Mouse (Mus musculus) frontal cortex, adult 2 months (tissue): Measurements from ENCODE around the gene Galnt17. TPM values are rescaled to one million over a fixed set of nuclear protein-coding genes. Genes with fewer than 3 reads are reported as not detected.

Experiments used
- DNase-seq, 2 experiments: peaks; one replicate each; pipeline ENCODE4 v3.0.0; 2022; ENCODE audit warnings: low spot score in 1 of 2; ENCODE audit errors: extremely low spot score in 1 of 2
- polyA plus RNA-seq: library from polyadenylated mRNA; depleted of rRNA; stranded (reverse); fragments of >200 nt; gene quantifications from 2 replicates; pipeline ENCODE4 v1.2.3, GENCODE M21; 2012

Galnt17 gene
- polyA plus RNA-seq, 1 experiment, result 12.4 TPM

DNA sequence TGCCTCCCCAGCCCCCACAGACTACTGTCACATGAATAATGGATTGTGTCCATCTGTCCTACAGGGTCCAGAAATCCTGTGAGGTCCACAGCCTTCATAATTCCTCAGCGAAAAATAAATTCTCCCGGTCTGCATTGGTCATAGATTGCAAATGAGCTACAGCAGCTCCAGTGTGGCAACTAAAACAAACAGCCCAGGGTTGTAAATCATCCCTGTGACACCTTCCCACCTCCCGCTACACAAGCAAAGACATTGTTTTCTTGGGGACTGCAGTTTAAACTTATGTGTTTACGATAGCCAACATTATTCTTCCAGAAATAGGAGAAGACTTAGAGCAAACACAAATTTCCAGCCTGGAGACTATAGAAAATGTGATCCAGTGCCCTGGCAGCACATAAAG, 150.4 kb downstream of the Galnt17 start:
- no peak for DNase-seq

DNA sequence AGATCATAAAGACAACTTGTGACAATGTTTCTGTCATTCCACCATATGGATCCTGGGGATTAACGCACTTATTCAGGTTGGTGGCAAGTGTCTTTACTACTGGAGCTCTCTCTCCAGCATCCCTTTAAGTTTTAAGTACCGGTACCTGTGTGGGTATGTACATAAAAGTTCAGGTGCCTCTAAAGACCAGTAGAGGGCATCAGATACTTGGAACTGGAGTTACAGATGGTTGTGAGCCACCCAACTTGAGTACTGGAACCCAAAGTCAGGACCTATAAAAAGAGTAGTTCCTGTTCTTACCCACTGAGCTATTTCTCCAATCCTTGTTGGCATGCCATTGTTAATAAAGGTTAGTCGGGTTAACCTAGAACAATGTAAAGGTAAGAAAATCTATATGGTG, 152.0 kb downstream of the Galnt17 start:
- DNase-seq, result no peak

DNA sequence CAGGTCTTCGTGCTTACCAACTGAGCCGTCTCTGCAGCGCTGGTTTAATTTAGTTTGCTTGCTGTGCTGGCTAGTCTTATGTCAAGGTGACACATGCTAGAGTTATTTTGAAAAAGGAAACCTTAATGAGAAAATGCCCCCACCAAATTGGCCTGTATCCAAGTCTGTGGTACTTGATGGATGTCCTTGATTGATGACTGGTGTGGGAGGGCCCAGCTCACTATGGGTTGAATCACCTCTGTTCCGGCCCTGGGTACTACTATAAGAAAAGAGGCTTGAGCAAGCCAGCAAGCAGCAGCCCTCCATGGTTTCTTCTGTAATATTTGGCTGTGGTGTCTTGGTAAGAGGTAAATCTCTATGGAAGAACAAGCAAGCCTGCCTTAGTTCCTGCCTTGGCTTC, 165.7 kb downstream of the Galnt17 start:
- DNase-seq, result no peak

DNA sequence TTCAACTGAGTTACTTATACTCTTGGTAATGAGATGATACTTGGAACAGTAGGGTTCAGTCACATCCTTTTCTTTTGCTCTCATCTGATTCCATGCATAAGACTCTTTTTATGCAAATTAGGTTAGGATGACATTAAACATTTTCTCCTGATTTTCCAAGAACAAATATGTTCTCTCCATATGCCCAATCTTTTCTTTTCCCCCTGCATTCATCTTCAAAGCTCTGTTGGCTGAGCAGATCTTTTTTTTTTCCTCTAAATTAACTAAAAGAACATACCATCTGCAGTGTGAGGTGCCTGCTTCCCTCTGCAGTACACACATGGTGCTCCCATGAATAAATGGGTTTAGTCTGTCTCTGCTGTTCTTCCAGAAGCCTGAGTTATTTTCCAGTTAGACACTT, 173.5 kb downstream of the Galnt17 start:
- peak; percentile 19 to 51 for DNase-seq

DNA sequence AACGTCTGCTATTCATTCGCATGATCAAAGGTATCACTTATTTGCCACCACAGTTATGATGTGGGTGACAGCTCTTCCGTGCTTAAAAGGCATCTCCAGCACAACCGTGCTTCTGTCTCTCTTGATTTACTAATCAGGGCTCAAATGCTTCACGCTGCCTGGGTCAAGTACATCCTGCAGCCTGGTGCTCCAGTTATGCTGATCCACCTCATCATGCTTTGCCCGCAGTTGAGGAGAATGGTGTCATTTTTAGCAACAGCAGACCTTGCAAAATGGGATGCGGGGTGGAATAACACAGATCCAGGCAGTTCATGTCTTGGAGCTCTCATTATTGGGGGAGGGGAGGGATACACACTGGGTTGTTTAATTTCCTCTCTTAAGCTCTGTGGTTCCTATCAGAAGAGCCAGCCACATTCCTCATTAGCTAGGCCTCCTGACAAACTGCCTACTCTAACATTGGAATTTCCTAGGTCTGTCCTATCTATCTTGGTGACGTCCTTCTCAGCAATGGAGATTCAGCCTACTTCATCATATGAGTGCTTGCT, 187.9 kb downstream of the Galnt17 start:
- peak in 1 of 2 experiments; percentile 19 for DNase-seq

DNA sequence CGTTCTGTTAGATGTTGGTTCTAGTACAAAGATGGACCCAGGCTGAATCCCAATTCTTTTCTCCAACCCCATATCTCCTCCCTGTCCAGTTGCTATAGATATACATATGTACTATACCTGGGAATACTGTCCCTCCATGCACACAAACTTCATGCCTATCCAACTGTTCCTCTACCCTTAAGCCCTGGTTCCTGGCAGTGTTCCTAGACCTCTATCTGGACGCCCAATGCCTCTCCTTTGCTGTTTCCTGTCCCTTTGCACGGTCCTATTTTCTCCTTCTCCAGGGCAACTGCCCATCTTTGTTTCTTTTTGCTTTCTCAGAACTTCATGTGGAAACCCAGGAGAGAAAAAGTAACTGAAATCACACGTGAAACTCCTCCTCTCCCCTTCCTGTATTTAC, 188.4 kb downstream of the Galnt17 start:
- no peak for DNase-seq

DNA sequence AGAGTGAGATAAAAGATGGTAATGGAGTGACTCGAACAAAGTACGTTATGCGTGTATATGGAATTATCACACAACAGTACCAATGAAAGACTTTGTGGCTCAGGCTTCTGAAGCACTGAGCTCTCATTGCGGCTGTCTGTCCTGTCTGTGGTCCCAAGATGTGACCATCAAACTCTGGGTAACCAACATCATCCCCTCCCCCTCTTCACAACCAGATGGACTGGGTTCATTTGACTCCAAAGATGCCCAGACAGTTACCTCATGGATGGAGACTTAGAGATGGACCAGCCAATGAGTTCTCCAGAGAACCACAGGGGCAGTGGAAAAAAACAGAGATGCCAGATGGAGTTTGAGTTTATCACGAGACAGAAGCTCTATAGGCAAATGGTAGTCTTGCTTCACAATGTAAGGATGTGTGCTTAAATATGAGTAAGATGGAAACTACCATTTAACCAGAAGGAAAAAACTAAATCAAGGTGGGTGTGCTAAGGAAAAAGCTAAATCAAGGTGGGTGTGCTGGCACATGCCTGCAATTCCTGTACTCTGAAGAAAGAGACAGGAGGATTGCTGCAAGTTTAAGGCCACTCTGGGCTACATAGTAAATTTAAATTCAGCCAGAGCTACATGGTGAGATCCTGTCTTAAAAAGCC, 190.8 kb downstream of the Galnt17 start:
- no peak for DNase-seq

DNA sequence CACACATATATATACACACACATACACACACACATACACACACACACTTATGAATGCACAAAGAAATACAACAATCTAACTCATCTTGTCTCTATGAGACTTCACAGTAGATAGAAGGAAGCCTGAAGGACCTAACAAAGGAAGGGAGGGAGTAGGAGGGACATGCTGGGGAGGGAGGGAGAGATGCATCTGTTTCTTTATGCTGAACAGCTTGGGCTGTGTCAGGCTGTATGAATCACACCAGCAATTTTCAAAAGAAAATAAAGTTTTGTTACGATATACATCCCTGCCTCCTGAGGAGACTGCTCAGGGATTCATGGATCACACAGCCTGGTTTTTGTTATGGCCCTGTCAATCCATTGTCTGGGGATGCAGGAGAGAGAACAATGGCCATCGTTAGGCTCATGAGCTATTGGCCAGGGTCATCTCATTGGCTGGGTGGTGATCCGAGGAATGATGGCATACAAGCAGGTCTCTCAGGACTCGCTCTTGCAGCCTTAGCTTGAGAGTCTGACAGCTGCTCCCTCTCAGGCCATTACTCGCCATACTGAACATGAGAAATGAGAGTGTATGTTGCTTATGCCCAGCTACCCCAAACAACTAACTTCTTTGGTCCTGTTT, 194.3 kb downstream of the Galnt17 start:
- peak; percentile 34 to 62 for DNase-seq

DNA sequence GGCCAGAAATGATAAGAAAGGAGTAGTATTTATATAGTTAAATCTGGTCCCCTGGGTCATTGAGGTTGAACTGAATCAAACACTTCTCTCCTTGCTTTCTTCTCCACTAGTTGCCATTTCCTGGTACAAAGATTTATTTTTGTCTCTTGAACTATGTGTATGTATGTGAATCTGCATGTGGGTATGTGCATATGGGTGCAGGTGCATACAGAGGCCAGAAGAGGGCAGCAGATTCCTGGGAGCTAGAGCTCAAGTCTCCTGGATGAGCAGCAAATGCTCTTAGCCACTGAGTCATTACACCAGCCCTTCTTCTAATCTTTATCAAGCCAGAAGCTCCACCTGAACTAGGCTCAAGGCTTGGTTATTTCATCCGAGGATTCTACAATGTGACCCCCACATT, 201.1 kb downstream of the Galnt17 start:
- no peak for DNase-seq

DNA sequence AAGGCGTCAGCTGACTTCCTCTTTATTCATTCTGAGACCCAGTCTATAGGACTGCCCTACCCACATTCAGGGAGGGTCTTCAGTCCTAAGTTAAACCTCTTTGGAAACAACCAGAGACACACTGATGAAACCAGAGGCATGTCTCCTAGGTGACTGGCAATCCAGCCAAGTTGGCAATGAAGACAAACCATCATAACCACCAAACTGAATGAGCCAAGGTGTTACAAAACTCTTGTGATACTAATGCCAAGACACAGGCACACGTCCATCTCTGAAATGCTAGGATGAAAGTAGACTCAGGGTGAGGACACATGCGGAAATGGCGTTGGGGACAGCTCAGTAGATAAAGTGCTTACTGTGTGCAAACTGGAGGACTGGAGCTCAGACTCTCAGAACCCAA, 211.5 kb downstream of the Galnt17 start:
- no peak for DNase-seq

DNA sequence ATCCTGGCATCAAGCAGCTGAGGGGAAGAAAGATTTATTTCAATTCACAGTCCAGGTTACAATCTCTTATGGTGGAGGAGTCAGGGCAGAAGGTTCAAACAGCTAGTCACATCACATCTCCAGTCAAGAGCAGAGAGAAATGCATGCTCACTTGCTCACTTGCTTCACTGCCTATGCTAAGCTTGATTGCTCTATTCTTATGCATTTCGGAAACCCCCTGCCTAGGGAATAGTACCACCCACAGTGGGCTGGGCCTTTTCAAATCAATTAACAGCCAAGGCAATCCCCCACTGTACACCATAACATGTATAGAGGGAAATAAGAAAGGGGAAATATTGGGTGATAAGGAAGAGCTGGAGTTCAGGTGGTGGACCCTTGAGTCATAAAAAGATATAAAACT, 212.7 kb downstream of the Galnt17 start:
- DNase-seq, result no peak

DNA sequence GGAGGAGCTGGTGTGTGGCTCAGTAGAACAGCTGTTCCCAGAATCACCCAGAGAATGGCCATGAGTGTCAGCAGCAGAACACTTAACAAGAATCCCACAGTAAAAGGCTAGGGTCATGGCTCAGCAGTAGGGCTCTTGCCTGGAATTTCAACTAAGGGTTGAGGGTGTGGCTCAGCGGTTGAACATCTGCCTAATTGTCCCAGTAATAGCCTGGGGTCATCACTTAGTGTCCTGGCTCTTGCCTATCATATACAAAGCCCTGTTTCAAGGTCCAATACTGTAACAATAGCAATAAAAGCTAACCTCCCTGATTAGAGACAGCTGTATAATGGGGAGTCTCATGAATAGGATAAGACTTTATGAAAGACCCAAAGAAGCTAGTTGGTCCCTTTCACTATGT, 213.5 kb downstream of the Galnt17 start:
- DNase-seq, result no peak

DNA sequence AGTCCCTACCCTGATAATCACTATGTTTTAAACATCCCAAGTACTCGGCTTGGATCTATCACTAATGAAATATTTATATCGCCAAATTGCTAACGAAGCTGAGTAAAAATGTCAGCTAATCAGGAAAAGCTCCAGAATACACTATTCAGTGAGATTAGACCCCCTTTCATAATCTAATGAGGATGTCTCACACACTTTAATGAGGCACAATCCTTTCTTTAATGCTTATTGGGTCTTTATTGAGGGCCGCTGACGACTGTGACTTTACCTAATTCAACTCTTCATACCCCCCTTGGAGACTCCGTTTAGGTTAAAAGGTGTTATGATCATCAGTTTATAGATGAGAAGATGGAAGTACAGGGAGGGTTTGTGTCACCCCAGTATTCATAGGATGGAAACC, 214.2 kb downstream of the Galnt17 start:
- DNase-seq, result no peak

DNA sequence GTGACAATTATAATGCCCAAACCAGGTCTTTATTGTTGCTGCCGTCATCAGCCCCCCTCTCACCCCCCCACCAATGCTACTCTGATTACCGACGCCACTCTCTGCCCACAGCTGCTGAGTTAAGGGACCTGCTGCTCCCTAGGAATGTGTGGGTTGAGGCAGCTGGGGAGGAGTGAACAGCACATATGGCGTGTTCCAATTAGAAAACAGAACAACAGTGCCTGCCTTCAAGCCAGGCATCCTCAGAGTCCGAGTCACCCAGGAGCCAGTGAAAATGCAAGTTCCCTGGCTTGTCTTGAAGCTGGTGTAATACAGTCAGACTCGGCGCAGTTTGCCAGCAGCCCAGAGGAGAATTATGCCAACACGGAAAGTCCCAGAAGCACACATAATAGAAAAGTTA, 218.4 kb downstream of the Galnt17 start:
- peak; percentile 38 to 65 for DNase-seq

DNA sequence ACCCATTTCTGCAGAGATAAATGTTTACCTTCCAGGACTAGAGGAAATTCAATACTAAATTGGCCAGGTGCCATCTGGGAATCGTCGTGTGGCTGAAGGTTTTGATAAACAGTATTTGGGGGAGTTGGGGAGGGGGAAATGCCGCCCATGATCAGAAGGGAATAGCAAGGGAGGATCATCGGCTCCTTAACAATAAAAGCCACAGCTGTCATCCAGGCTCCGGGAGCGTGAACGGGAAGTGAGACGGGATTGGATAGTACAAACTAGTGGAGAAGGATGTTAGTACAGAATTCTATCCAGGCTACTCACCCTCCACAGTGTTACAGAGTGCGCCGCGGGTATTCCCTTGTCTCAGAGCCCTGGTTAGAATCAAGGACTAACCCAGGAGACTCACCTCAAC, 219.4 kb downstream of the Galnt17 start:
- DNase-seq, result no peak

DNA sequence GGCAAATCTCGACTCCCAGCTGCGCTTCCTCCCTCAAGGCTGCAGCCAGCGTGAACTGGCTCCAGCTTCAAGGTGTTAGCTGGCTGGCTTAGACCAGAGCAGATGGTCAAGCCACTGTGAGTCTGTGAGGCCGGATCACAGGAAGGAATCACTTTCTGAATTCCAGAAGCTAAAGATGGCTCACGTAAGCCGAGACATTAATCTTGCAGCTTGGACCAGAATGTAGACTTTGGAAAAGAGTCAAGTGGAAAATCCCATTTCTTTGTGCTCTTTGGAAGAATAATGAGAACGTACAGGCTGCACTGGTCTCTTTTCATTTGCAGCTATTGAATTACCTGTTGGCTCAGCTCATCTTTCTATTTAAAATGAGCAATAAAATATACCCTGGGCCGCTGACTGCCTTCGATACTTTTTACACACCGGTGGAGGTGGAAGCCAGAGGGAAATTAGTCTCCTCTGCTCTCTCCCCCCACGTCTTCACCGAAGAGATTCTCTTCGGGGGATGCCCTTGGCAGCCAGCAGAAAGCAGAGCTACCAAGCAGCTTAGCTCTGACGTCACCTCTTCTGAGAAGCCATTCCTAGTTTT, 225.1 kb downstream of the Galnt17 start:
- peak; percentile 7 to 45 for DNase-seq

DNA sequence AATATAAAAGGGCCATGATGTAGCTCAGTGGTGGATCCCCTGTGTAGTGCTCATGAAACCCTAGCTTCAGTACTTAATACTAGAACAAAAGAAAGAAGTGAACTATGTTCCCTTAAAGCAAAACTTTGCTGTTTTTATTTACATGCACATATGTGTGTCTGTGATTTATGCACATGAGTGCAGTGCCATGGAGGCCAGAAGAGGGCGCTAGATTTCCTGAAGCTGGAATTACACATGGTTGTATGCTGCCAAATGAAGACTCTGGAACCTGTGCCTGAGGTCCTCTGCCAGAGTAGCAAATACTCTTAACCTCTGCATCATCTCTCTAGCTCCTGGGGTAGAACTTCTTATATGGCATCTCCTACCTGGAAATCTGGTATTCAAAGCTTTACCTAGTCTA, 230.6 kb downstream of the Galnt17 start:
- no peak for DNase-seq

DNA sequence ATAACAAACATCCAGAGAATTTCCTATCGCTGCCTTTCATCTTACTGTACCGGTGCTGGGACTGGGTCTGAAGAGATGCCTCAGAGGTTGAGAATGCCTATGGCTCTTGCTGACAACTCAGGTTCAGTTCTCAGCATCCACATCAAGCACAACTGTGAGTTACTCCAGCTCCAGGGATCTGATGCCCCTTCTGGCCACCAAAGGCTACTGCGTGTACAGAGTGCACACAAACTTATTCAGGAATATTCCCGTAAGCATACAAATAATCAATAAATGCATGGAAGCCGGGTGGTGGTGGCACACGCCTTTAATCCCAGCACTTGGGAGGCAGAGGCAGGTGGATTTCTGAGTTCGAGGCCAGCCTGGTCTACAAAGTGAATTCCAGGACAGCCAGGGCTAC, 232.5 kb downstream of the Galnt17 start:
- no peak for DNase-seq

DNA sequence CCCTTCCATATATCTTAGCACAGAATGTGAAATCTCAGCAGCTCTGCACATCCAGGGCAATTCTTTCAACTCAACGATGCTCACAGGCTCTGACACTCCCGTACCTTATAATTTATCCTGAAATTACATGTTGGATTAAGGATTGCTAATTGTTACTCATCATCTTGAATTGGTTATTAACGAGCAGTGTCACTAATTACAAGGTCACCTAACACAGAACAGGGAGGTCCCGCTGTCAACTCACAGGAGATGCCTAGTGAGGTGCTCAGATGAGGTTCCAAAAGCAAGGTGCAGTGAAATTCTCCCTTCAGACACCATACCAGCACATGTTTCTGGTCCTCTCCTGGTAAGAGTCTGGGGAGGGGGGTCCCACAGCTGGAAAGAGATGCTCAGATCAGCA, 234.0 kb downstream of the Galnt17 start:
- DNase-seq, result no peak

DNA sequence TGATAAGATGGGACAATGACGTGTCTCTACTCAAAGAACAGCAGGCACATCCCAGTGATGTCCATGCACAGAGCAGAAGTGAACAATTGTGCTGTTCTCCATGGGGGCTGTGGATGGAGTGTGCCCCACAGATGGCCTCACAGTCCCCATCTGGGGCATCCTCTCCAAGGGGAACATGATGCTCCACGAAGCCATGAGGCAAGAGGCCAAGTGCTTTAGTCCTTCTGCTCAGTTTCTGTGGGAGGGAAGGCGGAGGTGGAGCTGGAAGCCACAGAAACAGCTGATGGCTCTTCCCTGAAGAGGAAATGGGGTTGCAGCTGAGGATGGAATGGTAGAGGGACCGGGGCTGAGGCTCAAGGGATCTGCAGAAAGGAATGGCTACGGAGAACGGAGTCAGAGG, 243.1 kb downstream of the Galnt17 start:
- DNase-seq, result peak; percentile 23 to 63

DNA sequence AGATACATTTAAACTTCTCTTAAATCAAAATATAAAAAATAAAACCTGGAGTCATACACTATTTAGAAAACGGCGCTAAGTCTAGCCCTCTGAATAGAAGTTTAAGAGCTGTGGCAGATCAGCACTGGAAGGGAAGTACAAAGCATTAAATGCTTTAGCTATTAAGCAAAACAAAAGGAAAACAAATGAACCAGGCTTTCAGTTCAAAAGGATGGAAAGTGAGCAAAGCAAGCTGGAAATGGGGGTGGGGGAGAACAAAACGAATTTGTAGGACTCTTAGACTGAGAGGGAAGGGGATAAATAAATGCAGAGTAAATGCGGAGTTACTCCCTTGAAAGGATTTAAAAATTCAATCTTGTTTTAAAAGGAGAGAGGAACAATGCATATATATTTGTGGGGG, 259.8 kb downstream of the Galnt17 start:
- DNase-seq, result no peak

DNA sequence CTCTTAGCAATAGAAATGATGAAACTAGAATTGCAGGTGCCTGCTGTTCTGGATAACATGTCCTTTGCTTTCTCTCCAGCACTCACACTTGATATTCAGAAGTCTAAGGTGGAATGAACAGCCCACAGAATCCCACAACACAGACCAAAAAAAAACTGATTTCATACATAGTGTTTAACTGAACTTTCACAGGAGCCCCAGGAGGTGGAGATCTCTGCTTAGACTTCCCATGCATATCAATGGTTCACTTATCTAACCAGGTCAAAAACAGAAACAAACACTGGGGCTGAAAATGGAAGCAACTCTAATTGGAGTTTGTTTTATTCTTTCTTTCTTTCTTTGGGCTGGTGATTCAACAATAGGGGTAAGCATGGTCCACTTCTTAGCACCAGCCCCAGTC, 265.2 kb downstream of the Galnt17 start:
- no peak for DNase-seq
